Mouse (Mus musculus) thymus, adult 2 months (tissue): Measurements from ENCODE around the gene Pdcl2. TPM values are rescaled to one million over a fixed set of nuclear protein-coding genes. Genes with fewer than 3 reads are reported as not detected.

Experiments
- DNase-seq: peaks from one replicate; pipeline ENCODE4 v3.0.0; 2021
- H3K27ac ChIP-seq: fragments of 200-500 bp; 2 replicates; pipeline ENCODE4 v1.5.1; 2012; ENCODE audit warnings: low read length, control low read depth; ENCODE audit not compliant: control insufficient read depth, insufficient read depth
- H3K27me3 ChIP-seq: fragments of 200-500 bp; 2 replicates; pipeline ENCODE4 v1.6.1; 2012; ENCODE audit warnings: mild to moderate bottlenecking, low read length, moderate library complexity, mixed read lengths; ENCODE audit not compliant: control insufficient read depth, insufficient read depth
- H3K36me3 ChIP-seq: fragments of 200-500 bp; 2 replicates; pipeline ENCODE4 v1.6.1; 2012; ENCODE audit warnings: mild to moderate bottlenecking, low read length, moderate library complexity; ENCODE audit not compliant: control insufficient read depth, insufficient read depth
- H3K4me1 ChIP-seq: fragments of 200-500 bp; replicated peaks from 2 replicates; pipeline ENCODE4 v1.6.1; 2012; ENCODE audit warnings: low read length; ENCODE audit not compliant: control insufficient read depth, insufficient read depth
- H3K4me3 ChIP-seq: fragments of 200-500 bp; 2 replicates; pipeline ENCODE4 v1.5.1; 2012; ENCODE audit warnings: mild to moderate bottlenecking, low read length, control low read depth, moderate library complexity; ENCODE audit not compliant: control insufficient read depth, insufficient read depth
- CTCF ChIP-seq: fragments of 200-500 bp; IDR thresholded peaks from 2 replicates; pipeline ENCODE4 v1.5.1; 2012; ENCODE audit warnings: mild to moderate bottlenecking, control low read depth, low read length, moderate library complexity, borderline replicate concordance; ENCODE audit not compliant: control insufficient read depth, poor library complexity, insufficient read depth; ENCODE audit errors: extremely low read depth
- POLR2A ChIP-seq: fragments of 200-500 bp; IDR thresholded peaks from 2 replicates; pipeline ENCODE4 v1.6.1; 2012; ENCODE audit warnings: mild to moderate bottlenecking, low read length, control low read depth, moderate library complexity; ENCODE audit not compliant: control insufficient read depth, poor library complexity, insufficient read depth; ENCODE audit errors: extremely low read depth
- WGBS: fragments of 180-500 bp; shearing (Covaris S2); methylation state at CpG from one replicate; pipeline ENCODE4 v1.1.7; 2018; 5-methylcytosine and 5-hydroxymethylcytosine counted together
- polyA plus RNA-seq: library from polyadenylated mRNA; depleted of rRNA; stranded (reverse); fragments of >200 nt; gene quantifications from 2 replicates; pipeline ENCODE4 v1.2.3, GENCODE M21; 2012

Pdcl2 gene
- polyA plus RNA-seq, 1 experiment = not detected

- no peak for DNase-seq
- Histone ChIP-seq H3K27me3 (no peaks in the 10 kb centered on the region), H3K4me3 (no peak overlapping the region), H3K27ac (no peak overlapping the region), H3K4me1 (no peaks in the 10 kb centered on the region), H3K36me3 (no peaks in the 10 kb centered on the region)
- no peak for TF ChIP-seq POLR2A
- 75% methylated on average over 7 of the region's 7 CpGs for WGBS
Observed at GRCm38 (mm10) chr5:76351953-76352611, 21.1 kb upstream of the Pdcl2 start.

- Histone ChIP-seq H3K27ac (no peak overlapping the region), H3K4me1 (no peaks in the 10 kb centered on the region), H3K27me3 (no peaks in the 10 kb centered on the region), H3K4me3 (no peak overlapping the region), H3K36me3 (no peaks in the 10 kb centered on the region)
- TF ChIP-seq CTCF (no peak), POLR2A (no peak)
- DNase-seq = no peak
- 91% methylated on average over 5 of the region's 5 CpGs for WGBS
Observed at GRCm38 (mm10) chr5:76351537-76351936, 20.6 kb upstream of the Pdcl2 start.

GRCm38 (mm10) chr5:76346137-76346536, 15.2 kb upstream of the Pdcl2 start:
- H3K4me1 ChIP-seq = no peaks in the 10 kb centered on the region
- no peak for DNase-seq
- no peak overlapping the region for H3K27ac ChIP-seq
- no peak overlapping the region for H3K4me3 ChIP-seq
- WGBS = 82% methylated on average over 2 of the region's 2 CpGs
- TF ChIP-seq CTCF = no peak
- TF ChIP-seq POLR2A = no peak
- H3K36me3 ChIP-seq = no peaks in the 10 kb centered on the region
- no peaks in the 10 kb centered on the region for H3K27me3 ChIP-seq

- no peak overlapping the region for H3K27ac ChIP-seq
- H3K27me3 ChIP-seq = no peaks in the 10 kb centered on the region; the same call in 1 of the 2 replicates
- 92% methylated on average over 2 of the region's 2 CpGs for WGBS
- no peaks in the 10 kb centered on the region for H3K36me3 ChIP-seq
- DNase-seq = no peak
- no peak for TF ChIP-seq POLR2A
- TF ChIP-seq CTCF = no peak
- no peaks in the 10 kb centered on the region for H3K4me1 ChIP-seq
- H3K4me3 ChIP-seq = no peak overlapping the region
Observed at GRCm38 (mm10) chr5:76340931-76341330, 10.0 kb upstream of the Pdcl2 start.

GRCm38 (mm10) chr5:76337100-76337499, 6.1 kb upstream of the Pdcl2 start:
- TF ChIP-seq POLR2A (no peak), CTCF (no peak)
- 20% methylated on average over 8 of the region's 8 CpGs for WGBS
- H3K36me3 ChIP-seq = no peaks in the 10 kb centered on the region
- H3K27me3 ChIP-seq = no peaks in the 10 kb centered on the region; the same call in 1 of the 2 replicates
- H3K27ac ChIP-seq = no peak overlapping the region
- no peak overlapping the region for H3K4me3 ChIP-seq
- no peak for DNase-seq
- H3K4me1 ChIP-seq = no peaks in the 10 kb centered on the region

GRCm38 (mm10) chr5:76333833-76334232, 2.9 kb upstream of the Pdcl2 start:
- Histone ChIP-seq H3K27me3 (no peaks in the 10 kb centered on the region), H3K4me1 (no peaks in the 10 kb centered on the region), H3K36me3 (no peaks in the 10 kb centered on the region), H3K4me3 (no peak overlapping the region), H3K27ac (no peak overlapping the region)
- WGBS = 17% methylated on average over 4 of the region's 4 CpGs
- no peak for TF ChIP-seq CTCF
- no peak for TF ChIP-seq POLR2A
- DNase-seq = no peak

GRCm38 (mm10) chr5:76327296-76327695, 3.7 kb downstream of the Pdcl2 start:
- Histone ChIP-seq H3K36me3 (no peaks in the 10 kb centered on the region), H3K27me3 (no peaks in the 10 kb centered on the region), H3K27ac (no peak overlapping the region), H3K4me3 (no peak overlapping the region), H3K4me1 (no peaks in the 10 kb centered on the region)
- no peak for TF ChIP-seq POLR2A
- no peak for TF ChIP-seq CTCF
- WGBS = 57% methylated on average over 2 of the region's 2 CpGs
- no peak for DNase-seq
